Mouse (Mus musculus) cerebellum, postnatal 4 days (tissue): ENCODE measurements around the gene Dusp22.

Experiments
- DNase-seq, 2 experiments: peaks; one replicate each; pipeline ENCODE4 v3.0.0; 2022; ENCODE audit warnings: low spot score in 2 of 2, mixed read lengths in 1 of 2

The Dusp22 gene

DNA sequence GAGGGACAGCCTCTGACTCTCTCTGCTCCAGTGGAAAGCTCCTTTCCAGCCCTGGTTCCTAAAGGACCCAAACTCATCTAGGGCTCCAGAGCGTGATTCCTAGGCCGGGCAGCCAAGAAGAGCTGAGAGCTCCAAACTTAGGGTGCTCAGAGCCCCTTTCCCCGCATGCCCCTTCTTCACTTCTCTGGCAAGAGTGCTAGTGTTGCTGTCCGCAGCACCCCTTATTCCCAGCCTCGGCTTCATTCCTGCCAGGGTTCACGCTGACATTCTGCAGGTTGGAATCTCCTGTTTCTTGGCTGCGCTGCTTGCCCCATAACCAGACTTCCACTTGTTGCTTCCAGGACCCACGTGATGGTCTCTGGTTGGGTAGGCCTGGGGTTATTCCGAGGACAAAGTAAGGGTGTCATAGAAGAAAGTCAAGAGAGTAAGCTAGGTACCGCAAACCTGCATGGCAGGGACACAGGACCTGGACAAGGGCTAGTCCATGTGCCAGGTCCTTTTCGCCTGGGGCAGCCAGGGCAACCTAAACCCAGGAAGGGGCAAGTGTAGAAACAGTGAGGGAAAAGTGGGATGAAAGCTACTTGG is 89.8 kb downstream of the Dusp22 start:
- DNase-seq, result no peak

DNA sequence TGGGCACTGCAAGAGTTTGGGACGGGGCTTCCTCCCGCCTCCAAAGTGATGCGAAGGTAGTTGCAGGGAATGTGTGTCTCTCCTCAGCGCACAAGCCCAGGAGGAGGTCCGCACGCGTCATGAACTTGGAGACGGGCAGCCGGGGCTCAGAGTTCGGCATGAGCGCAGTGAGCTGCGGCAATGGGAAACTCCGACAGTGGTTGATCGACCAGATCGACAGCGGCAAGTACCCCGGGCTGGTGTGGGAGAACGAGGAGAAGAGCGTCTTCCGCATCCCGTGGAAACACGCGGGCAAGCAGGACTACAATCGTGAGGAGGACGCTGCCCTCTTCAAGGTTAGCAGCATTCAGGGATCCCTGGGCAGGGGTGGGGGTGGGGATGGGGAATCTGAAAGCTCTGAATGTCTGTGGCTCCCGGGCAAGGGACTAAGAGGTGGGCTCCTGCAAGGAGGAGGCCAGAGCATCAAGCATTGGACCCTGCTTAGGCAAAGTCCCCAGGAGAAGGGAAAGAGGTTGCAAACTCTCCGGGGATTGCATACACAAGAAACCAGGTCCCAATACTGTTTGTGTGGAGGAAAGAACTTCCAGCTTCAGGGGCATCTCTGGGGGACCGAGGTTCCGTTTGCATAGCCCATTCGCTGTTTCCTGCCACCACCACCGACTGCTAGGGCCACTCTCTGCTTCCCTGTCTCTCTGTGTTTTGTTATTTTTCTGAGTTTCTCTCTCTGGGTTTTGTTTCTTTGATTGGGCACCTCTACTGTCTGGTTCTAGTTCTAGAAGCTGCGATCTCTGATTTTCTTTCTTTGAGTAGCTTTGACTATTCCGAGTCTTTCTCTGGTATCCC is 90.9 kb downstream of the Dusp22 start:
- DNase-seq, result no peak

- no peak for DNase-seq
These were observed 91.4 kb downstream of the Dusp22 start for GRCm38 (mm10) chr13:30751304-30751580.

- no peak for DNase-seq
These were observed 92.9 kb downstream of the Dusp22 start for GRCm38 (mm10) chr13:30752581-30753187.

DNA sequence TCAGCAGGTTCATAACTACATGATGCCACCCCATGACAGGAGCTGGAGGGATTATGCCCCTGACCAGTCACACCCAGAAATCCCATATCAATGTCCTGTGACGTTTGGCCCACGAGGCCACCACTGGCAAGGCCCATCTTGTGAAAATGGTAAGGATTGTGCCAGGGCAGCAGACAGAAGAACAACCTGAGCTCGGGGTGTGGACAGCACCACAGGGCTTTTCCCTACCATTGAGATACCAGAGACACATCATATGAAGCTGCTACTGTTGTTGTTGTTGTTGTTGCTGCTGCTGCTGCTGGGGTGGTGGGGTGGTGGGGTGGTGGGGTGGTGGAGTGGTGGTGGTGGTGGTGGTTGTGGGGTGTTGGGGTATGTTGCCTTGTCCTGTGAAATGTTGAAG is 93.6 kb downstream of the Dusp22 start:
- no peak for DNase-seq

DNA sequence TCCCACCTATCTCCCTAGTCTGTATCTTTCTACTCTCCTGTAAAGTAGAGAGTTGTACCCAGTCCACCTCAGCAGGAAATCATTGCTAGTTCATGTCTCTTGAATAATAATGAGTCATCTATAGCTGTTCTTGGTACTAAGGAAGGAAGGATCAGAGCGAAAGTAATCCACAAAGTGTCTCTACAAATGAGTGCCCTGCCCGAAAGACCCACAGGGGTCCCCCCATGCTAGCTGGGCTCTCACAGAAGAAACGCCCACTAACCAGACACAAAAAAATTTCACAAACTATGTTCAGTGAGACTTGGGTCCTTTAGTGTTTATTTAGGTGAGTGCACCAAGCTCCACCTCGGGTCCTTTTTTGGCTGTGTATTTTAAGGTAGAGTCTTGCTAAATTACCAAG is 94.3 kb downstream of the Dusp22 start:
- DNase-seq, result no peak

DNA sequence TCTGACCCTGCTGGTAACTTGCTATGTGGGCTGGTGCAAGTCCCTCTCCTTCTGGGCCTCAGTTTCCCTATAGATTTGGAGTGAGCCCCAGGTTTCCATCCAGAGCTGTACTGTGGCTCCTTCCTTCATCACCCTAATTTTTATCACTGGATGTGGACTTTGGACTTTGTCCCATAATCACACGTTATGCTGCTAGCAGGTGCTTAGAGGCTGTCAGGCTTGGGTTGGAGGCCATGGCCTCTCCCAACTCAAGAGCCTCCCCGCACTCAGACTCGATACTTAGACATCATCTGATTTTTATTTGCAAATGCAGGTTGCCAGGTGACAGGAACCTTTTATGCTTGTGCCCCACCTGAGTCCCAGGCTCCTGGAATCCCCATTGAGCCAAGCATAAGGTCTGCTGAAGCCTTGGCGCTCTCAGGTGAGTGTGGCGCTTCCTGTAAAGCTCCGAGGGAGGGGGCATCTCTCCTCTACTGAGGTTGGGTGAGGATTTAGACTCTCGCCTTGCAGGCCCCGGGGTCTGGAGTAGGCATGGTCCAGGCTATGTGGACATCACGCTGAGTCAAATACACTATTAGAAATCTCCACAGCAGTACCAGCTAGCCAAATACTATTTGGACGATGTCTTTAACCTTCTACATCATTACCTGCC is 95.2 kb downstream of the Dusp22 start:
- DNase-seq, result no peak

DNA sequence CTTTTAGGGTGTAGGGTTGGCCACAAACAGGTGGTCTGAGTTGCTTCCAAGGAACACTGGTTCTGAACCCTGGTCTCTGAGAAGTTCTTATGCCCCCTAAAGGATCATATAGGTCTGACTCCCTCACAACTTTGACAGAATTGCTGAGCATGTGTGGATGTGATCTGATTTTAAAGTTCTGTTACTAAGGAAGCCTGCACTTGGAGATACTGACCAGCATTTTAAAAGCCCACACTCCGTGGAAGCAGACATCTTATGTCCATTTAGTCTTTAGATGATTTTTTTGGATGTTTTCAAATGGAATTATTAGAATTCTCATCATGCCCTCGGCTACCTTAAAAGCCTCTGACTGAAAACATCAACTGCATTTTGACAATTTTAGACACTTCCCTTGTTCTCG is 95.8 kb downstream of the Dusp22 start:
- DNase-seq, result no peak

DNA sequence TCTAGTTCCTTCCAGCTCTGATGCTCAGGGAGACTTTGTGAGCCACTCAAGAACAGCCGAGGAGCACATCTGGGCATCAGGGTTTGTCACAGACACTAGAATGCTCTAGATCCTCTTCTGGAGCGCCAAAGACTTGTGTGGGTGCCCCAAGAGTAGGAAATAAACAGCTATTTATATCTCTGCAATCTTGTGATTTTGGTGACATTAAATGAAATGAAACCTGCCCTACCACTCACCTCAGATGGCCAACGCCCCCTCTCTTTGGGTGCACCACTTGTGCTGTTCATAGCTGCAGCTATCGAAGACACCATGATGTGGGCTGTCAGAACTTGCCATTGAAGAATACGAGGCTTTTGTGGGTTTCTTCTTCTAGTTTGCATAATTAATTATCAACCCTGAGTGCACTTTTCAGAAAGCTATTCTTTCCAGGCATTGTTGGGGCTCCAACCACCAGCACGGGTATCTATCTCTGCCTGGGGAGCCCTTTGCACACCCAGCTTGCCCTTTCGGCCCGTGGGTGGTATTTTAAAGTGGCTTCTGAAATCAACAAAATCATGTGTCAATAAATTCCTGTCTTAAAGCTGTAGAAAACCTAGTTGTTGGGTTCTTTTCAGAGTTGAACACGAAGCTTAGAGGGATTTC is 96.3 kb downstream of the Dusp22 start:
- no peak for DNase-seq

DNA sequence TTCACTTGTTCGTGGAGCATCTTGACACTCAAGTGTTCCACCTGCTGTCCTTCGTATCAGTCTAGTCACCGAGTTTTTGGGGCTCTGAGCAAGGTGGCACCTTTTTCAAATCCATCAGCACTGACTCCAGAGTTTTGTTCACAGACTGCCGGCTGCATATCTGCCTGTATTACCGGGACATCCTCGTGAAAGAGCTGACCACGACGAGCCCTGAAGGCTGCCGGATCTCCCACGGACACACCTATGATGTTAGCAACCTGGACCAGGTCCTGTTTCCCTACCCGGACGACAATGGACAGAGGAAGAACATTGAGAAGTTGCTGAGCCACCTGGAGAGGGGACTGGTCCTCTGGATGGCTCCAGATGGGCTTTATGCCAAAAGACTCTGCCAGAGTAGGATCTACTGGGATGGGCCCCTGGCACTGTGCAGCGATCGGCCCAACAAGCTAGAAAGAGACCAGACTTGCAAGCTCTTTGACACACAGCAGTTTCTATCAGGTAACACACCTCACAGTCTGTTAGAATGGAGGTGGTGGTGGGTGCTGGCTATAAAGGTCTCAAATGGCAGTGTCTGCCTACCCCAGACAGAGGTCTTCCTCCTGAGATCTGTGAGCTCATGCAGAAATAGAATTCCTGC is 97.6 kb downstream of the Dusp22 start:
- no peak for DNase-seq

DNA sequence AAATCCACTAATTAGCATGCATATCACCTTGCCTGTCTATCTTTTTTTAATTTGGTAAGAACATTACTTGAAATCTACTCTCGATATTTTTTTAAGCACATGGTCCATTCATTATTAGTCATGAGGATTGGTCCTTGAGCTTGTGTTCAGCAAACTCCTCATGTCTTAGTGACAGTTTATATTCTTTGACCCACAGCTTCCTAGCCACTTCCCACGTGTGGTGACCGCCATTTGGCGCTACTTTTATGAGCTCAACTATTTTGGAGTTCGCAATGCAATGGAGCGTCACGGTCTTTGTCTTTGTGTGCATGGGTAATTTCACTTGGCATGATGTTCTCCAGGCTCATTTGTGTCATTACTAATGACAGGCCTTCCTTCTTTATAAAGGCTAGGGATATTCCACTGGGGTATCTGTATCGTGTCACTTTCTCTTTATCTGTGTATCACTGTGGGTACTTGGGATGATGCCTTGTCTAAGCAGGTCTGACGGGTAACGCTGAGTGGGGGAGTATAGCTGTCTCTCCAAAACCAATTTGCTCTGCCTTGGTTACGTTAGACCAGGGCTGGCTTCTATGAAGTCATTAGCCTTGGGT is 99.1 kb downstream of the Dusp22 start:
- DNase-seq, result no peak

- DNase-seq, result no peak
These were observed 100.7 kb downstream of the Dusp22 start for GRCm38 (mm10) chr13:30760374-30761090.
